Mouse (Mus musculus) midbrain, embryonic 16.5 days (tissue): ENCODE results near the gene Pdgfd. TPM values are rescaled to one million over a fixed set of nuclear protein-coding genes. Genes with fewer than 3 reads are reported as not detected.

Experiments used
- ATAC-seq: fragments of 200-750 bp; cut with Nextera tagmentation; 2 replicates; pipeline ENCODE4 v1.8.0; 2017; ENCODE audit warnings: moderate TSS enrichment
- H3K27ac ChIP-seq: fragments of 300-500 bp; sonication (generic); 2 replicates; pipeline ENCODE4 v1.5.1; 2014; ENCODE audit warnings: mild to moderate bottlenecking, low read length, mixed read lengths
- H3K27me3 ChIP-seq: fragments of 300-500 bp; sonication (generic); 2 replicates; pipeline ENCODE4 v1.6.1; 2014; ENCODE audit warnings: low read depth, low read length, mixed read lengths; ENCODE audit not compliant: control insufficient read depth, insufficient read depth
- H3K36me3 ChIP-seq: fragments of 300-500 bp; sonication (generic); 2 replicates; pipeline ENCODE4 v1.6.1; 2014; ENCODE audit warnings: mild to moderate bottlenecking, low read length, moderate library complexity, mixed read lengths; ENCODE audit not compliant: control insufficient read depth, insufficient read depth
- H3K4me1 ChIP-seq: fragments of 300-500 bp; sonication (generic); 2 replicates; pipeline ENCODE4 v1.6.1; 2014; ENCODE audit warnings: mild to moderate bottlenecking, low read length, mixed read lengths; ENCODE audit not compliant: control insufficient read depth, insufficient read depth
- H3K4me2 ChIP-seq: fragments of 300-500 bp; sonication (generic); 2 replicates; pipeline ENCODE4 v1.6.1; 2014; ENCODE audit warnings: mild to moderate bottlenecking, low read length, mixed read lengths
- H3K4me3 ChIP-seq: fragments of 300-500 bp; sonication (generic); 2 replicates; pipeline ENCODE4 v1.5.1; 2014; ENCODE audit warnings: low read depth, mild to moderate bottlenecking, low read length, moderate library complexity, mixed read lengths
- H3K9ac ChIP-seq: fragments of 300-500 bp; sonication (generic); 2 replicates; pipeline ENCODE4 v1.6.1; 2014; ENCODE audit warnings: low read depth, low read length, mixed read lengths
- H3K9me3 ChIP-seq: fragments of 300-500 bp; sonication (generic); replicated peaks from 2 replicates; pipeline ENCODE4 v1.6.1; 2014; ENCODE audit warnings: mild to moderate bottlenecking, low read length, mixed read lengths; ENCODE audit not compliant: control insufficient read depth, poor library complexity, severe bottlenecking
- whole genome bisulfite sequencing: fragments of 180-500 bp; shearing (Covaris S2); extraction: QIAGEN DNeasy Blood & Tissue Kit; methylation state at CpG from one replicate; pipeline ENCODE4 v1.1.7; 2014; 5-methylcytosine and 5-hydroxymethylcytosine counted together
- polyA plus RNA-seq: library from polyadenylated mRNA; unstranded; fragments of >200 nt; fragmentation: Nextera tagmentation; extraction: Ambion mirVana; gene quantifications from 2 replicates; pipeline ENCODE4 v1.2.1, GENCODE M21; 2015

The Pdgfd gene
- polyA plus RNA-seq, result 2.7 and 3.1 TPM in 2 replicates

GRCm38 (mm10) chr9:6168391-6169037, at the start of gene Pdgfd:
Pdgfd (plus strand) TSS chr9:6168584.
- ATAC-seq, result peak; percentile 94
- Histone ChIP-seq H3K9ac (0 out of 2 replicates have a peak within 1 kb of the TSS, but pooled peaks have one; percentile 42), H3K27ac (no peak within 1 kb of the TSS), H3K9me3 (no peaks in the 10 kb centered on the region), H3K4me3 (peak within 1 kb of the TSS; percentile 40), H3K4me2 (peak within 1 kb of the TSS; percentile 83), H3K36me3 (no peaks in the 10 kb centered on the region), H3K4me1 (peaks cover 7% of the 10 kb centered on the region; the same call in 1 of the 2 replicates), H3K27me3 (no peaks in the 10 kb centered on the region)
- WGBS, result 1% methylated on average over 32 of the region's 32 CpGs

- peak; percentile 46 for ATAC-seq
- Histone ChIP-seq H3K9ac (no peak overlapping the region), H3K4me3 (peak overlapping the region; percentile 40)
These were observed 651 bp downstream of the Pdgfd start for GRCm38 (mm10) chr9:6169038-6169431.

GRCm38 (mm10) chr9:6170962-6171361, 2.6 kb downstream of the Pdgfd start:
- ATAC-seq, result no peak
- Histone ChIP-seq H3K4me2 (no peak overlapping the region), H3K27me3 (no peaks in the 10 kb centered on the region), H3K4me3 (no peak overlapping the region), H3K36me3 (no peaks in the 10 kb centered on the region), H3K27ac (no peak overlapping the region), H3K4me1 (peaks cover 7% of the 10 kb centered on the region; the same call in 1 of the 2 replicates), H3K9ac (no peak overlapping the region), H3K9me3 (no peaks in the 10 kb centered on the region)
- WGBS, result 89% methylated on average over 9 of the region's 9 CpGs

More at GRCm38 (mm10) chr9:6169038-6169431, 651 bp downstream of the Pdgfd start:
- H3K9me3 ChIP-seq, result no peaks in the 10 kb centered on the region
- no peaks in the 10 kb centered on the region for H3K36me3 ChIP-seq
- H3K27me3 ChIP-seq, result no peaks in the 10 kb centered on the region
- 52% methylated on average over 3 of the region's 3 CpGs for WGBS
- H3K4me1 ChIP-seq, result peaks cover 7% of the 10 kb centered on the region; the same call in 1 of the 2 replicates
- no peak overlapping the region for H3K27ac ChIP-seq
- peak overlapping the region; percentile 83 for H3K4me2 ChIP-seq

DNA sequence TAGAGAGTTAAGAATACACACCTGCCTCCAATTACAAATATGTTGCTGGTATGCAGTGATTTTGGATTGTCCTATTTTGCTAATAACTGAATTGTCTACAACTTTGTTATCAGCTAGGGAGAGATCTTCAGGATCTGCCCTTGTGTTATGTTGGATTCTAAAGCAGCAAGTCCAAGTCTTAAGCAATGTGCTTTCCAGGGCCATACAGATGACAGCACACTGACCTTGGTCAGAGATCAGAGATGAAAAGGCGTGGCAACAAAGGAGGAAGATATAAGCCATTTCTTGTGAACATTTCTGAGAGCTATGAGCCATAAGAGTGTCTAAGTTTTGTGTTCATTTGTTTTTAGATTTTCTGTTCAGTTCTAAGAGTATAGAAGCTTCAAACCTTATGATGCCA, 4.9 kb downstream of the Pdgfd start:
- Histone ChIP-seq H3K4me3 (no peak overlapping the region), H3K9me3 (no peaks in the 10 kb centered on the region), H3K36me3 (no peaks in the 10 kb centered on the region), H3K27ac (no peak overlapping the region), H3K4me1 (peaks cover 4% of the 10 kb centered on the region; the same call in 1 of the 2 replicates), H3K27me3 (no peaks in the 10 kb centered on the region), H3K4me2 (no peak overlapping the region), H3K9ac (no peak overlapping the region)
- 87% methylated on average over 1 of the region's 1 CpGs for WGBS
- no peak for ATAC-seq

DNA sequence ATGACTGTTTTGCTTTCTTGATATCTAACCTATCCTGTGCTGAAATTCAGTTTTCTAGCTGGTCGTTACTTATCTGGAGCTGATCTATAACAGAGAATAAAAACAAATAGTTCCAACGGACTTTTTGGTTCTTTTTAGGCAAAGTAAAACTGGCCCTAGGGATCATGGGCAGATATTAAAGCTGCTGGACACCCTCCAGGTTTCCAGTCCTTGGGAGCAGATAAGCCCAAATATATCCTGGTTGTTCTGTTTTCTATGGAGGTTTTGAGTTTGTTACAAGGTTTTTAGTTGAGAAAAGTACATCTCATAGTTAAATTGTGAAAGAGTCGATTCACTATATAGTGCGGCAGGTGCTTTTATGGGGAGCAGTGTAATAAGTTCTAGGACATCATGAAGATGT, 7.3 kb downstream of the Pdgfd start:
- H3K4me3 ChIP-seq, result no peak overlapping the region
- WGBS, result 93% methylated on average over 4 of the region's 4 CpGs
- no peaks in the 10 kb centered on the region for H3K27me3 ChIP-seq
- no peak overlapping the region for H3K27ac ChIP-seq
- H3K4me2 ChIP-seq, result no peak overlapping the region
- H3K9ac ChIP-seq, result no peak overlapping the region
- H3K9me3 ChIP-seq, result no peaks in the 10 kb centered on the region
- ATAC-seq, result no peak
- H3K4me1 ChIP-seq, result no peaks in the 10 kb centered on the region
- no peaks in the 10 kb centered on the region for H3K36me3 ChIP-seq

GRCm38 (mm10) chr9:6182307-6182923, 14.0 kb downstream of the Pdgfd start:
- Histone ChIP-seq H3K9ac (no peak overlapping the region), H3K27me3 (no peaks in the 10 kb centered on the region), H3K4me3 (no peak overlapping the region), H3K27ac (no peak overlapping the region), H3K9me3 (no peaks in the 10 kb centered on the region), H3K4me1 (no peaks in the 10 kb centered on the region), H3K4me2 (no peak overlapping the region), H3K36me3 (no peaks in the 10 kb centered on the region)
- ATAC-seq, result no peak
- WGBS, result 93% methylated on average over 3 of the region's 3 CpGs

DNA sequence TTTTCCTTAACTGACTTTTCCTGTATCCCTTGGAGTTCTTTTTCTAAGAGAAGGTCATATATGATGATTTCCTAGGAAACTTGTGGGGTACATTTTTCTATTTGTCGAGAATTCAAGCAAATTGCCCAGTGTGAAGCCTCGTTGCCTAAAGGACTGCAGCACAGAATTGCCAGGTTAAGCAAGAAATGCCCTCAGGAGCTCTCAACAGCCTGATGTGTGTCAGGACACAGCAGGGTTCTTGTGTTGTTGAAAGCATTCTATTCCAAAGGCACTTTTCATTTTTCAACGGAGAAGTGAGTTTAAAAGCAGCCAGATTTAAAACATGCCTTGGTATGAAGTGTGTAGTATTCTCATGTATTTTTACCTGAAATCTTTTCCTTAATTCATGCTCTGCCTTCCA, 19.6 kb downstream of the Pdgfd start:
- no peak overlapping the region for H3K4me3 ChIP-seq
- no peak overlapping the region for H3K4me2 ChIP-seq
- peak; percentile 77 for ATAC-seq
- WGBS, result 21% methylated on average over 3 of the region's 3 CpGs
- H3K27ac ChIP-seq, result no peak overlapping the region
- H3K27me3 ChIP-seq, result no peaks in the 10 kb centered on the region
- no peaks in the 10 kb centered on the region for H3K9me3 ChIP-seq
- no peak overlapping the region for H3K9ac ChIP-seq
- 0 out of 2 replicates have a peak, but pooled peaks cover 2% of the 10 kb centered on the region for H3K4me1 ChIP-seq
- H3K36me3 ChIP-seq, result no peaks in the 10 kb centered on the region

DNA sequence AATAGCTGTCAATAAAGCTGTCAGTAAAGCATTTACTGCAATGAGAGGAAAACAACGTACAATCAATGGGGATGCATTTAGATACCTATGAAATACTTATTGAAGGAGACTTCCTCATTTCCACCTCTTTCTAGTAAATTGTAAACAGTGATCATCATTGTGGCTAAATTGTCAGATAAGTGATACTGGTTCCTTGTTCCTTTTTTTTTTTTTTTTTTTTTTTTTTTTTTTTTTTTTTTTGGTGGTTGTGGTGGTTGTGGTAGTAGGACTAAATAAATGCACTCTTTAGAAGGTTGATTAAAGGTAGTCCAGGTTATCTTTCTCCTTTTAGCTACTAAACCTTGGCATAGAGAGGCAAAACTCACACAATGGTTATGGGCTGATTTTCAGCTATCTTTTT, 25.0 kb downstream of the Pdgfd start:
- no peak for ATAC-seq
- Histone ChIP-seq H3K27ac (no peak overlapping the region), H3K4me2 (no peak overlapping the region), H3K9ac (no peak overlapping the region), H3K4me3 (no peak overlapping the region), H3K4me1 (no peaks in the 10 kb centered on the region), H3K27me3 (no peaks in the 10 kb centered on the region), H3K36me3 (no peaks in the 10 kb centered on the region), H3K9me3 (no peaks in the 10 kb centered on the region)
- WGBS, result 48% methylated on average over 1 of the region's 1 CpGs

DNA sequence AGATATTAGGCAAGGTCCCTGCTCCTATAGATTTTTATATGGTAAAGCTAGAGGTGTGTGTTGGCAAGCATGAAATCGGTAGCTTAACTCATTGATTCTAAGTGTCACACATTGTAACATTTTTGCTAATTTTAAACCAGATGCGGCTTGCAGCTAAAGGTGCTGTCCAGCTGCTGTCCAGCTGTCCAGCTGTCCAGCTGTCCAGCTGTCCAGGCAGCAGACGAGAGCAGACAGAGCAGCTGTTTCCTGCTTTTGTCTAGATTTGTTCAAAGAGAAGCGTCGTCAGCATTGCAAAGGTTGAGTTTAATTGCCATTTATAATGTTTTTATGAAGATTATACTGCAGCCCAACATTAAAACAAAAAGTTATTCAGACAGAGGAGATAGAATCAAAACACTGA, 44.5 kb downstream of the Pdgfd start:
- H3K4me2 ChIP-seq, result no peak overlapping the region
- no peaks in the 10 kb centered on the region for H3K9me3 ChIP-seq
- no peak overlapping the region for H3K4me3 ChIP-seq
- H3K27ac ChIP-seq, result no peak overlapping the region
- no peak overlapping the region for H3K9ac ChIP-seq
- ATAC-seq, result no peak
- no peaks in the 10 kb centered on the region for H3K27me3 ChIP-seq
- H3K36me3 ChIP-seq, result no peaks in the 10 kb centered on the region
- WGBS, result 79% methylated on average over 5 of the region's 5 CpGs
- no peaks in the 10 kb centered on the region for H3K4me1 ChIP-seq
